Mouse (Mus musculus): ENCODE measurements around the gene Tnfrsf1b. TPM values are rescaled to one million over a fixed set of nuclear protein-coding genes. Genes with fewer than 3 reads are reported as not detected.
"Not testable (repeated sequence)": the region's sequence is repeated elsewhere in the genome, so short reads cannot be mapped to it uniquely, and the experiment has no call there.

Gene Tnfrsf1b
- polyA plus RNA-seq, 1 experiment from 2014 or later = 2.3 TPM

- H3K27ac ChIP-seq (ENCODE audit: low read depth, low read length); H3K27me3 ChIP-seq (ENCODE audit: control insufficient read depth, insufficient read depth, low read length); H3K9me3 ChIP-seq (replicated peaks; ENCODE audit: control insufficient read depth, low read length); H3K4me1 ChIP-seq (ENCODE audit: control insufficient read depth, insufficient read depth, low read length); H3K4me3 ChIP-seq (ENCODE audit: low read depth, low read length); H3K4me2 ChIP-seq; ATAC-seq (replicated peaks; ENCODE audit: insufficient number of reproducible peaks, low FRiP score, low TSS enrichment); H3K9ac ChIP-seq (ENCODE audit: low read depth, low read length): not testable (repeated sequence)
- peaks cover 41% of the 10 kb centered on the region for H3K36me3 ChIP-seq (ENCODE audit: control insufficient read depth, insufficient read depth, low read length)
- WGBS (ENCODE audit: insufficient replicate concordance) = 90% methylated on average over 3 of the region's 3 CpGs
Measured at GRCm38 (mm10) chr4:145165542-145165941, 81.1 kb downstream of the Tnfrsf1b start.

GRCm38 (mm10) chr4:145164111-145164510 is 82.6 kb downstream of the Tnfrsf1b start:
- H3K4me3 ChIP-seq (ENCODE audit: low read depth, low read length) = no peak overlapping the region
- no peak overlapping the region for H3K9ac ChIP-seq (ENCODE audit: low read depth, low read length)
- no peaks in the 10 kb centered on the region for H3K27me3 ChIP-seq (ENCODE audit: control insufficient read depth, insufficient read depth, low read length)
- H3K36me3 ChIP-seq (ENCODE audit: control insufficient read depth, insufficient read depth, low read length) = peaks cover 39% of the 10 kb centered on the region
- no peaks in the 10 kb centered on the region for H3K4me1 ChIP-seq (ENCODE audit: control insufficient read depth, insufficient read depth, low read length)
- no peak for ATAC-seq (replicated peaks; ENCODE audit: insufficient number of reproducible peaks, low FRiP score, low TSS enrichment)
- H3K9me3 ChIP-seq (replicated peaks; ENCODE audit: control insufficient read depth, low read length) = no peaks in the 10 kb centered on the region
- H3K27ac ChIP-seq (ENCODE audit: low read depth, low read length) = no peak overlapping the region
- no peak overlapping the region for H3K4me2 ChIP-seq
- 95% methylated on average over 4 of the region's 4 CpGs for WGBS (ENCODE audit: insufficient replicate concordance)

Other genes starting within 250 kb of the Tnfrsf1b start
- 10.5 and 12.0 TPM in 2 replicates for gene Vps13d, start 51.9 kb downstream of the Tnfrsf1b start, polyA plus RNA-seq (2014; fragmentation: Nextera tagmentation; extraction: Ambion mirVana)
- gene Tnfrsf8, start 68.3 kb upstream of the Tnfrsf1b start, polyA plus RNA-seq (2014; fragmentation: Nextera tagmentation; extraction: Ambion mirVana) = 0.04 and 0.08 TPM in 2 replicates